ENCODE assay signal across 14 mouse cellular contexts in the genomic region with DNA sequence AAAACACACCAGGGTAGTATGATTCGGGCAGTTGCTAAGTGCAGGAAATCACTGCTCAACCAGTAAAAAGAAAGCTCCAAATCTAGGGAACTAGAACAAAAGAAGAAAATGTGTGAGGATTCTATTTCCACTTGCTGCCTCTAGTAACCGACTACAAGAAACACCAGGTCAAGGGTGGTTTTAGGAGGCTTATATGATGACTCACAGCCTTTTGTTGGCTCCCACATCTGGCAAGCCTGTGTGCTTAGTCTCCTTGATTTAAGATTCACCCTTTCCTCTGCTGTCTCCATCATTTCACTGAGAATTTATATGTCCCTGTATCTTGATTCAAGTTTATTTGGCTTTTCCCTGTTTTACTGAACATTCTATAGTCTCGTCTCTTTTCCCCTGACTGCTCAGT.
"Had no signal": no experiment of that assay in that cellular context is flagged by ENCODE, and none has a peak within 500 bp of the region (broad histone marks: within the 10 kb centered on the region; RNA-seq: fewer than 3 reads in every experiment).

No protein-coding gene starts in this region.

- H3K9ac ChIP-seq: liver, embryonic 13.5 days; midbrain, embryonic 12.5 days; neural tube, embryonic 13.5 days had no signal

- H3K36me3 ChIP-seq: liver, embryonic 13.5 days; midbrain, embryonic 12.5 days; neural tube, embryonic 13.5 days had no signal

- H3K4me1 ChIP-seq: liver, embryonic 13.5 days; midbrain, embryonic 12.5 days; neural tube, embryonic 13.5 days had no signal

- DNase-seq: kidney, adult 9 months; kidney, postnatal 25 days; layer of hippocampus, adult 9-11 months; liver, embryonic 13.5 days; lung, adult 2 months; lung, postnatal 14 days; lung, postnatal 4 days; thymus, postnatal 25 days had no signal

- H3K4me2 ChIP-seq: liver, embryonic 13.5 days; midbrain, embryonic 12.5 days; neural tube, embryonic 13.5 days had no signal

- H3K9me3 ChIP-seq: liver, embryonic 13.5 days; midbrain, embryonic 12.5 days; neural tube, embryonic 13.5 days had no signal

- H3K27ac ChIP-seq: layer of hippocampus, adult 2 months; liver, embryonic 13.5 days; midbrain, embryonic 12.5 days; neural tube, embryonic 13.5 days; stomach, postnatal 0 days had no signal

- H3K27me3 ChIP-seq: liver, embryonic 13.5 days; midbrain, embryonic 12.5 days; neural tube, embryonic 13.5 days had no signal

- H3K4me3 ChIP-seq: layer of hippocampus, adult 2 months; liver, embryonic 13.5 days; midbrain, embryonic 12.5 days; myocyte; neural tube, embryonic 13.5 days had no signal

- ATAC-seq: midbrain, embryonic 16.5 days had no signal
